Mouse (Mus musculus) left cerebral cortex, adult 8-10 months (tissue): ENCODE data around the gene Fgfr2. TPM values are rescaled to one million over a fixed set of nuclear protein-coding genes. Genes with fewer than 3 reads are reported as not detected.

Experiments used
- DNase-seq, 2 experiments: peaks; one replicate each; pipeline ENCODE4 v3.0.0; 2022; ENCODE audit warnings: low spot score in 2 of 2
- total RNA-seq, 4 experiments: library from RNA; stranded (reverse); gene quantifications; 2 replicates each; pipeline ENCODE4 v1.2.4; 2022

Fgfr2 gene
- total RNA-seq, 4 experiments from 2014 or later, result 50.6 to 73.1 (median 64.8) TPM

GRCm38 (mm10) chr7:133088830-133089261 is 34.3 kb downstream of the Fgfr2 start:
- peak; percentile 21 to 42 for DNase-seq

GRCm38 (mm10) chr7:133088411-133088810 is 34.7 kb downstream of the Fgfr2 start:
- no peak for DNase-seq

GRCm38 (mm10) chr7:133085408-133085807 is 37.7 kb downstream of the Fgfr2 start:
- no peak for DNase-seq

GRCm38 (mm10) chr7:133083936-133084614 is 39.1 kb downstream of the Fgfr2 start:
- DNase-seq, result no peak

GRCm38 (mm10) chr7:133078929-133079328 is 44.2 kb downstream of the Fgfr2 start:
- DNase-seq, result no peak

GRCm38 (mm10) chr7:133074462-133075133 is 48.6 kb downstream of the Fgfr2 start:
- no peak for DNase-seq

- DNase-seq, result no peak
Measured at GRCm38 (mm10) chr7:133073147-133073651, 50.0 kb downstream of the Fgfr2 start.

- no peak for DNase-seq
Measured at GRCm38 (mm10) chr7:133072535-133072934, 50.6 kb downstream of the Fgfr2 start.

- DNase-seq, result no peak
Measured at GRCm38 (mm10) chr7:133067321-133067841, 55.8 kb downstream of the Fgfr2 start.

GRCm38 (mm10) chr7:133066776-133067175 is 56.4 kb downstream of the Fgfr2 start:
- peak in 1 of 2 experiments; percentile 54 for DNase-seq

- no peak for DNase-seq
Measured at GRCm38 (mm10) chr7:133062055-133062454, 61.1 kb downstream of the Fgfr2 start.

GRCm38 (mm10) chr7:133060170-133060569 is 63.0 kb downstream of the Fgfr2 start:
- DNase-seq, result no peak

- DNase-seq, result no peak
Measured at GRCm38 (mm10) chr7:133059517-133060104, 63.5 kb downstream of the Fgfr2 start.

- DNase-seq, result no peak
Measured at GRCm38 (mm10) chr7:133059150-133059509, 64.0 kb downstream of the Fgfr2 start.

GRCm38 (mm10) chr7:133058496-133059149 is 64.5 kb downstream of the Fgfr2 start:
- no peak for DNase-seq

- no peak for DNase-seq
Measured at GRCm38 (mm10) chr7:133056924-133057323, 66.2 kb downstream of the Fgfr2 start.

GRCm38 (mm10) chr7:133054486-133054885 is 68.7 kb downstream of the Fgfr2 start:
- DNase-seq, result no peak

GRCm38 (mm10) chr7:133053757-133054156 is 69.4 kb downstream of the Fgfr2 start:
- no peak for DNase-seq

GRCm38 (mm10) chr7:133052819-133053218 is 70.3 kb downstream of the Fgfr2 start:
- no peak for DNase-seq

- no peak for DNase-seq
Measured at GRCm38 (mm10) chr7:133050681-133051080, 72.5 kb downstream of the Fgfr2 start.

- DNase-seq, result no peak
Measured at GRCm38 (mm10) chr7:133048085-133048630, 75.0 kb downstream of the Fgfr2 start.
